Mouse (Mus musculus) megakaryocyte, embryonic 14.5 days (primary cell): ENCODE data around the gene Srebf2. TPM values are rescaled to one million over a fixed set of nuclear protein-coding genes. Genes with fewer than 3 reads are reported as not detected.

Experiments
- H3K27me3 ChIP-seq: replicated peaks from 2 replicates; pipeline ENCODE3; 2012; ENCODE audit warnings: inconsistent platforms
- H3K36me3 ChIP-seq: replicated peaks from 2 replicates; pipeline ENCODE3; 2012; ENCODE audit warnings: low read length, inconsistent platforms, mixed read lengths
- H3K4me1 ChIP-seq: 2 replicates; pipeline ENCODE4 v1.6.1; 2012; ENCODE audit warnings: inconsistent platforms
- H3K4me3 ChIP-seq: replicated peaks from 2 replicates; pipeline ENCODE3; 2012; ENCODE audit warnings: moderate library complexity, mild to moderate bottlenecking, inconsistent platforms
- H3K9me3 ChIP-seq: 2 replicates; pipeline ENCODE4 v1.6.1; 2012; ENCODE audit warnings: inconsistent platforms
- FLI1 ChIP-seq: IDR thresholded peaks from 2 replicates; pipeline ENCODE4 v1.6.1; 2012; ENCODE audit warnings: low read length, inconsistent platforms, mixed read lengths
- GATA1 ChIP-seq: IDR thresholded peaks from 3 replicates; pipeline ENCODE4 v1.6.1; 2012; ENCODE audit warnings: mixed read lengths, low read length, inconsistent platforms, borderline replicate concordance
- polyA plus RNA-seq: library from polyadenylated mRNA; stranded (reverse); fragments of >175 nt; gene quantifications from 2 replicates; pipeline ENCODE4 v1.2.3, GENCODE M21; 2012; ENCODE audit warnings: low replicate concordance; ENCODE audit not compliant: insufficient read depth

Srebf2 gene
- polyA plus RNA-seq, 1 experiment: 351 TPM

GRCm38 (mm10) chr15:82156298-82156697 is 9.3 kb downstream of the Srebf2 start:
- no peak for TF ChIP-seq GATA1
- TF ChIP-seq FLI1: no peak
- no peaks in the 10 kb centered on the region for H3K27me3 ChIP-seq
- peaks cover 99% of the 10 kb centered on the region for H3K4me1 ChIP-seq
- no peaks in the 10 kb centered on the region for H3K9me3 ChIP-seq
- no peak overlapping the region for H3K4me3 ChIP-seq
- H3K36me3 ChIP-seq: peaks cover 77% of the 10 kb centered on the region

GRCm38 (mm10) chr15:82156902-82157301 is 9.9 kb downstream of the Srebf2 start:
- Histone ChIP-seq H3K4me1 (peaks cover 100% of the 10 kb centered on the region), H3K36me3 (peaks cover 77% of the 10 kb centered on the region), H3K4me3 (peak overlapping the region; percentile 15), H3K9me3 (no peaks in the 10 kb centered on the region), H3K27me3 (no peaks in the 10 kb centered on the region)
- TF ChIP-seq FLI1 (no peak), GATA1 (no peak)

DNA sequence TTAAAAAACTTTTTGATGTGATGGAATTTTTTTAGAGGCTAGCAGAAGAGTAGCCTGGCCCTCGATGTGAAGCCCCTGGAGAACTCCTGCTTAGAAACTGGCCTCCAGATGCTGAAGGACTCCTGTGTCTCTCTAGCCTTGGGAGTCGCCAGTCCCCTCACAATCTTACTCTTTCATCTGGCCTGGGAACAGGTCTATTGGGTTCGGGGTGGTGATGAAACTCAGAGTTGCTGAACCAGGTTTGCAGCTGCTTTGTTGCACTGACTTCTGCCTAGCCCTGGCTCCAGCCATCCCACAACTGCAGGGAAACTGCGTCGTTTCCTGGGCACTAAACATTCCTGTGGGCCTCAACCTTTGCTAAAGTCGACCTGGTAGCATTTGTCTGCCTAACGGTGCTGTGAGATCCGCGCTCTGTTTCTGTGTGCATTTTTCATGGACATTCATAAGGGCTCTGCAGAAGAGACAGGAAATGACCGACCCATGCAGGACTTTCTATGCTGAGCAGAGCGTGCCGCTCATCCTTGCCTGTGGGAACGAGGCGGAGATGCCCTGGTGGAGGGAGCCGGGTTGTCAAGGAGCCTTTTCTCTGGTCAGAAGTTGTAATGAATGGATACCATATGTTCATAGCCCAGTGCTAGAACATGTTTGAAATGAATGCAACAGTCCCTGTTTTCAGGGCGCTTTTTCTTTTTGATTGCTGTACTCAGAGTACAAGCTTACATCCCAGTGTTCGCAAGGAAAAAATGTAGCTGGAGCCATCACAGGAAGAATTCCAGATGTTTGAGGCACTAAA is 11.5 kb downstream of the Srebf2 start:
- Histone ChIP-seq H3K9me3 (no peaks in the 10 kb centered on the region), H3K4me1 (peaks cover 100% of the 10 kb centered on the region), H3K36me3 (peaks cover 69% of the 10 kb centered on the region), H3K27me3 (no peaks in the 10 kb centered on the region), H3K4me3 (no peak overlapping the region)
- TF ChIP-seq FLI1: no peak
- TF ChIP-seq GATA1: no peak

- TF ChIP-seq FLI1 (no peak), GATA1 (no peak)
- Histone ChIP-seq H3K9me3 (no peaks in the 10 kb centered on the region), H3K27me3 (no peaks in the 10 kb centered on the region), H3K36me3 (peaks cover 63% of the 10 kb centered on the region), H3K4me3 (peak overlapping the region; percentile 60), H3K4me1 (peaks cover 100% of the 10 kb centered on the region)
Observed at GRCm38 (mm10) chr15:82159471-82159870, 12.5 kb downstream of the Srebf2 start.

GRCm38 (mm10) chr15:82160731-82161640 is 14.0 kb downstream of the Srebf2 start:
- peak overlapping the region; percentile 69 for H3K4me3 ChIP-seq
- TF ChIP-seq GATA1 (no peak), FLI1 (no peak)
- H3K36me3 ChIP-seq: peaks cover 55% of the 10 kb centered on the region
- no peaks in the 10 kb centered on the region for H3K27me3 ChIP-seq
- peaks cover 100% of the 10 kb centered on the region for H3K4me1 ChIP-seq
- H3K9me3 ChIP-seq: no peaks in the 10 kb centered on the region

DNA sequence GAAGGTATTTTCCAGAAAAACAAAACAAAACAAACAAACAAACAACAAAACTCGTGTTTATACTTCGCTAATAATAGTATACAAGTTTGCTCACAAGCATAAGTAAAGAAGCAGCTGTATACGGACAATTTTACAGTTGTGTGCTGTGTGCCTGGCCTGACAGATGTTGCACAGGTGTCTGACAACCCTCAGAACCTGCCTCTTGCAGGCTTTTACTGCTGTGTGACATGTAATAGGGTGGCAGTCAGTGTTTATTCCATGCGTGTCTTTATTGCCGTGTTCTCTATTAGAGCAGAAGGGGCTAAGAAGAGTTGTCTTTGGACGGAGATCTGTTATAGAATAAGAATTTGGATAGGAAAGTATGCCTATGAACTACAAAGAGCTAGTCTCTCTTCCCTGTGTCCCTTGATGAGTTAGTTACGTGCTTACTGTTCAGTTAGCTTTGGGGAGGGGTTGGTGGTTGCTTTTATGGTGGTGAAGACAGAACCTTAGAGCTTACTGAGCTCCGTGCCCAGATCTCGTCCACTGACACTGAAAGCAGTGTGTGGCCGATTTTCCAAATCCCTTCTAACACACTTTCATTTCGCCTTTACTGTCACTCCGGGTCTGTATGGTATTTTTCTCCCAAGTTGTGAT is 15.1 kb downstream of the Srebf2 start:
- Histone ChIP-seq H3K4me3 (no peak overlapping the region), H3K4me1 (peaks cover 100% of the 10 kb centered on the region), H3K27me3 (no peaks in the 10 kb centered on the region), H3K36me3 (peaks cover 59% of the 10 kb centered on the region), H3K9me3 (no peaks in the 10 kb centered on the region)
- TF ChIP-seq FLI1: no peak
- TF ChIP-seq GATA1: no peak

DNA sequence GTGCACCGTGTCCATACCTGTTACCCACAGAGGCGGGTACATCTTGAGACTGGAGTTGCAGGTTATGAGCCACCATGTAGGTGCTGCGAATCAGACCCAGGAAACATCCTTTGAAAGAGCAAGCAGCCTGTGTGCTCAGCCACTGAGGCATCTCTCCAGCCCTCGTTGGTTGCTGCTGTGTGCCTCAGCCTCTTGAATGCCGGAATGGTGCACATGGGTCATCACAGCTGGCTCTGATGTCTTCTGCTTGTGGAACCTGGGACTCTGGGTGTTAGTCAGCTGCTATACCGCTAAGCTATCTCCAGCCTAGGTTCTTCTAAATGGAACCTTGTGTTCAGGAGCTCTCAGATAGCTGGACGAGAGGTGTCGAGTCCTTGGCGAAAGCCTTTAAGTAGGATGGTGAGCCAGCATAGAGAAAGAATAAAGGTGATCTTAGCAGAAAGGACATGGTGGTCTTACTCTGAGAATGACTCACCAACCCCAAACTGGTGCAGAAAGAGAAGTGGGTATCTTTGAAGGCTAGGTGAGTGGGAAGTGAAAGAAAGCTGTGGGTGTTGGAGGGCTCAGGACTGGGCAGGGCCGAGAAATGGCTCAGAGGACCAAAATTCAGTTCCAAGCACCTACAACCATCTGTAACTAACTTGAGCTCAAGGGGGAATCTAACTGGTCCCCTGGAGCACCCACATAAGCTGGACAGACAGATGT is 16.5 kb downstream of the Srebf2 start:
- Histone ChIP-seq H3K4me1 (peaks cover 100% of the 10 kb centered on the region), H3K36me3 (peaks cover 60% of the 10 kb centered on the region), H3K27me3 (no peaks in the 10 kb centered on the region), H3K9me3 (no peaks in the 10 kb centered on the region), H3K4me3 (peak overlapping the region; percentile 39)
- TF ChIP-seq FLI1: no peak
- TF ChIP-seq GATA1: no peak

DNA sequence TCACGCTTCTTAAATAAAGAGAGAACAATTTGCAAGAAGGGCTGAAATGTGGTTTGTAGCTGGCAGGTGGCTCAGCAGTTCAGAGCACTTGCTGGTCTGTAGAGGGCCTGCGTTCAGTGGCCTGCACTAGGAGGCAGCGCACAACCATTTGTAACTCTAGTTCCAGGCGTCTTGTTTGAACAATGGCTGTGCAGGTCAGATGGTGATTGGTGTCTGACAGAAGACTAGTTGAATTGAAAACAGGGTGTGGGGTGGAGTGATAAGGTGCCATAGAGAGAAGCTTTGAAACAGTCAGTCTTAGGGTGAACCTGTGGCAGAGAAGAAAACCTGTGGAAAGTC is 17.0 kb downstream of the Srebf2 start:
- Histone ChIP-seq H3K4me1 (peaks cover 100% of the 10 kb centered on the region), H3K9me3 (no peaks in the 10 kb centered on the region), H3K36me3 (peaks cover 61% of the 10 kb centered on the region), H3K4me3 (peak overlapping the region; percentile 50), H3K27me3 (no peaks in the 10 kb centered on the region)
- TF ChIP-seq FLI1 (no peak), GATA1 (no peak)

DNA sequence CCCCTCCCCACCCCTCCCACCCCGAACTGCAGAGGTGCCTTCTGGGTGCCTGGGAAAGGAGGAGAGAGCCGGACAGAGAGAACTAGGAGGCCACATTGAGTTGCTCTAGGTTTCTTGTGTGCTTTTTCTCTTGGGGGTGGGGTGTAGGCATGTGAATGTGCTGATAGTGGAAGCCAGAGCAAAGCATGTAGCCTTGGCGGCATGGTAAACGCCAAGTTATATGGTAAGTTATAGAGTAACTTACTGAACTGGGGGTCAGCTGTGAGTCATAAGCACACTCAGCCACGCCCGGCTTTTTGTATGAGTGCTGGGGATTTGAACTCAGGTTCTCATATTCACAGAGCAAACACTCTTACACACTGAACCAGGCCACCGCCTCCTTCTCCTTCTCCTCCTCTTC is 17.5 kb downstream of the Srebf2 start:
- peaks cover 99% of the 10 kb centered on the region for H3K4me1 ChIP-seq
- no peaks in the 10 kb centered on the region for H3K27me3 ChIP-seq
- H3K9me3 ChIP-seq: no peaks in the 10 kb centered on the region
- H3K4me3 ChIP-seq: no peak overlapping the region
- TF ChIP-seq GATA1 (no peak), FLI1 (no peak)
- H3K36me3 ChIP-seq: peaks cover 61% of the 10 kb centered on the region
